Mouse (Mus musculus) T-helper 2 cell (primary cell): ENCODE measurements around the gene Rad51d.
"Not testable (repeated sequence)": the region's sequence is repeated elsewhere in the genome, so short reads cannot be mapped to it uniquely, and the experiment has no call there.

Source experiments
- in situ Hi-C: fragments of 300-600 bp; cut with MboI, MseI; formaldehyde crosslinking; loops from one replicate; pipeline ENCODE4 v1.15.1; 2025; ENCODE audit warnings: high pct_unique_total_duplicates

Gene Rad51d

GRCm38 (mm10) chr11:82890342-82890762, at the start of gene Rad51d:
TSS of gene Rad51d (minus strand) at chr11:82890614.
- in situ Hi-C loops: loop anchor here (10.0 to 25.0 kb wide), 2 partner anchors 146 to 278 kb away; no protein-coding TSS in a partner anchor

- in situ Hi-C loops: no loop called here
Measured at GRCm38 (mm10) chr11:82933186-82933585, 42.8 kb upstream of the Rad51d start.

GRCm38 (mm10) chr11:82931671-82932450, 41.4 kb upstream of the Rad51d start:
- in situ Hi-C loops: not testable (repeated sequence)

GRCm38 (mm10) chr11:82931161-82931560, 40.7 kb upstream of the Rad51d start:
- in situ Hi-C loops: not testable (repeated sequence)

- in situ Hi-C loops: not testable (repeated sequence)
Measured at GRCm38 (mm10) chr11:82930391-82930955, 40.1 kb upstream of the Rad51d start.

GRCm38 (mm10) chr11:82929633-82929950, 39.2 kb upstream of the Rad51d start:
- in situ Hi-C loops: loop anchor here (10.0 kb wide), 1 partner anchor 325 kb away; no protein-coding TSS in a partner anchor

- in situ Hi-C loops: loop anchor here (10.0 kb wide), 1 partner anchor 326 kb away; no protein-coding TSS in a partner anchor
Measured at GRCm38 (mm10) chr11:82928897-82929632, 38.7 kb upstream of the Rad51d start.

GRCm38 (mm10) chr11:82923910-82924309, 33.5 kb upstream of the Rad51d start:
- in situ Hi-C loops: loop anchor here (10.0 kb wide), 1 partner anchor 331 kb away; no protein-coding TSS in a partner anchor

GRCm38 (mm10) chr11:82921691-82922090, 31.3 kb upstream of the Rad51d start:
- in situ Hi-C loops: loop anchor here (10.0 kb wide), 1 partner anchor 333 kb away; no protein-coding TSS in a partner anchor

- in situ Hi-C loops: loop anchor here (10.0 kb wide), 1 partner anchor 334 kb away; no protein-coding TSS in a partner anchor
Measured at GRCm38 (mm10) chr11:82920768-82921167, 30.4 kb upstream of the Rad51d start.

GRCm38 (mm10) chr11:82914711-82915352, 24.4 kb upstream of the Rad51d start:
- in situ Hi-C loops: no loop called here

GRCm38 (mm10) chr11:82910679-82911389, 20.4 kb upstream of the Rad51d start:
- in situ Hi-C loops: no loop called here

- in situ Hi-C loops: no loop called here
Measured at GRCm38 (mm10) chr11:82910250-82910649, 19.8 kb upstream of the Rad51d start, which contains the start of gene Unc45b. TSS of gene Unc45b (plus strand) at chr11:82910550.

- in situ Hi-C loops: no loop called here
Measured at GRCm38 (mm10) chr11:82908608-82908989, 18.2 kb upstream of the Rad51d start.

- in situ Hi-C loops: no loop called here
Measured at GRCm38 (mm10) chr11:82907651-82908607, 17.5 kb upstream of the Rad51d start, which contains the start of gene Nle1. TSS of gene Nle1 (minus strand) at chr11:82908411.

GRCm38 (mm10) chr11:82905816-82906215, 15.4 kb upstream of the Rad51d start:
- in situ Hi-C loops: no loop called here

- in situ Hi-C loops: no loop called here
Measured at GRCm38 (mm10) chr11:82904952-82905351, 14.5 kb upstream of the Rad51d start.

- in situ Hi-C loops: no loop called here
Measured at GRCm38 (mm10) chr11:82901606-82902310, 11.3 kb upstream of the Rad51d start.

GRCm38 (mm10) chr11:82899720-82900119, 9.3 kb upstream of the Rad51d start:
- in situ Hi-C loops: loop anchor here (10.0 to 25.0 kb wide), 2 partner anchors 155 to 287 kb away; no protein-coding TSS in a partner anchor
